Mouse (Mus musculus): ENCODE measurements around the gene Etaa1.
"Not testable (repeated sequence)": the region's sequence is repeated elsewhere in the genome, so short reads cannot be mapped to it uniquely, and the experiment has no call there.

Etaa1 gene

DNA sequence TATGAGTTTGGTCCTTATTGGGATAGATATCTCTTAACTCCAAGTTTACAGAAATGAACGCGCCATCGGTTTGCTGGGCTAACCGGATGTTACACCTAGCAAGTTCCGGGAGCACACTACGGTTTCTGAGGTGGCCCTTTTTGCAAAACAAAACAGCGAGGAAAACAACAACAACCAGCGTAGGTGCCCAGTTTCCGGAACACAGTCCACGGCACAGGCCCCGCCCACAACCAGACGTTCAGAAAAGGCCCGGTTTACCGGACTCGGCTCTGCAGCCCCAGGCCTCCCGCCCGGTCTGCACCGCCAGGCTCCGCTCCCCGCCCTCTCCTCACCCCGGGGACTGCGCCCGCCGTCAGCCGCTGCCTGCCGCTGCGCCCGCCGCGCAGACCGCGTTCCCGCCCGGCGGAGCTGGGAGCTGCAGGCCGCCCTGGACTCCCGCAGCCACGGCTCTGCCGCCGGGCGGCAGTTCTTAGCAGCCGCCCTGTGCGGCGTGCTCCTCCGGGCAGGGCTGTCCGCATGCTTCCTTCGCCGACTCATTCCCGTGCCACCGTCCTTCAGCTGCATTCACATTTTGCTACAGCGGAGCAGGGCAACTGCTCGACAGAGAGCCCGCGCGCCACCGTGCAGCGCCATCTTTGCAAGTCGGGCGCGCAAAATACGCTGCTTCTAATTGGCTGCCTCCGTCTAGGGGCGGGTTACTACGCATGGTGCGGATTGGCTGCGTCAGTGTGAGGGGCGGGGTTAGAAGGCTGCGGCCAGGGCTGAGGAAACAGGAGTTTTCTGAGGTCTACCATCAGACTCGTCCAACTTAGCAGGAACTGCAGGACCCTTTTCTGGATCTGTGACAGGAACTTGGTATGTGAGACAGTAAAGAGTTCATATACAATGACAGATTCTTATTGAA lies at the start of gene Etaa1:
Etaa1 (minus strand) TSS at position 645 of the 904 bp plus-strand sequence.
- peak; percentile 94 for DNase-seq (ENCODE audit: low spot score)

DNA sequence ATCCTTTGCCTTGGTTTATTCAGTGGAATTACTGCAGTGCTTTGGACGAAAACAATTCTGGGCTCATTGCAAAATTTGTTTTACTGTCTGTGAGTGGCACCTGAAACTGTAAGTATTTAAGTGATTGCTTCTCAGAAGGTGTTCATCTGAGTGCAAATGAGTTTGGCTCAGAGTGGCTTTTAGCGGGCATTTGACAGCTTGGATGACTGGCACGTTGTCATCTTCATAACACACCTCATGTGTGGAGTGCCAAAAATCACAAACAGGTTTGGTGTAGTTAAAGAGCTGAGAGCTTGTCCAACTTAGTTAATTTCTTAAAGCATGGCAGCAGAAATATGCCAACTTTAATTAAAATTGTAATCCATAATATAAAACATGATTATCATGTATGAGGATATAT lies 40.5 kb upstream of the Etaa1 start:
- no peak for DNase-seq (ENCODE audit: low spot score)

DNA sequence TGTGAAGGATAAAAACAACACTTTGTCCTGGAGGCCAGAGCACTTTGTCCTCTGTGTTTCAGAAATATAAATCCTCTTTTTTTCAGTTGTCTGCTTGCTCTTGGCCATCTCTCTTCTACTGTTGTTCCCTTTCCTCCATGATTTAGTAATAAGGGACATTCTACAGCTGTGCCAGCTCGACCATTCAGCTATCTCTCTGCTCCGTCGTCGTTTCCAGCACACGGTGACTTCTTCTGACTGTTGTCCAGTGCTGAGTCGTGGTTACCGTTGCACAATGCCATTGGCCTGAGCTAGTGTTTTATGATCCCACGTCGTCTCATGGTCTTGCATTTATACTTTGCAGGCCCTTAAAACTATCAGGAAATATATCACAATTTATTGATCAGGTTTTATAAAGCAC lies 38.6 kb upstream of the Etaa1 start:
- no peak for DNase-seq (ENCODE audit: low spot score)

DNA sequence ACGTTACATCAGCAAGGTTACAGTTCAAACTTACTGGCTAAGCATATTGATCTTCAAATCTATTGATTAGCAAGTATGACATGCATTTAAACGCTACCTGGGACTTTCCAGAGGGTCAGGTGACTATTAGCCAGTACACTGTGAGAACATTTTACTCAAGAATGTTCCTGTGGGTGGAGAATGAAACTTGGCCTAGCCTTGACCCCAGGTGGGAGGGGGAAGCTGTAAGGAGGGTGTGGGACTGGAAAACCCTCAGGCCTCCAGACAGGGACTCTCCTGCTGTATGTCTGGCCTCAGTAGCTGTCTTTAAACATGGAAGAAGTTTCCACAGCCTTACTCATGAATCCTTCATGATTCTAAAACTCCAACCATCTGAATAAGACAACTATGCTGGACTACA lies 29.7 kb upstream of the Etaa1 start:
- DNase-seq (ENCODE audit: low spot score): no peak

DNA sequence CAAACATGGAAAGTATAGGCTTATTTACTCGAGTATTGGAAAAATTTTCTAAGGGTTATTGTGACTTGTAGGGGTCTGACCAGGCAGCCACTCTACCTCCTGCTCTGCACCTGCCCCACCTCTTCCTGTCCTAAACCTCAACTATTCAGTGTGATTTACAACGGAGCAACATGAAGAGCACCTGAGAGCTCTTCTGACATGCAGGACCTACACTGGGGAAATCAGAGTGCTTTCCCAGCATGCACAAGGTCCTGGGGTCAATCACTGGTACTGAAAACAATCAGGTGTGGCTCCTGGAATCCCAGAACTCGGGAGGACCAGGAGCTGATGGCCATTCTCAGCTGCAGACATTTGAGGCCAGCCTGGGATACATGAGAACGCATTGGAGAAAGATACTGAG lies 27.6 kb upstream of the Etaa1 start:
- DNase-seq (ENCODE audit: low spot score): no peak

DNA sequence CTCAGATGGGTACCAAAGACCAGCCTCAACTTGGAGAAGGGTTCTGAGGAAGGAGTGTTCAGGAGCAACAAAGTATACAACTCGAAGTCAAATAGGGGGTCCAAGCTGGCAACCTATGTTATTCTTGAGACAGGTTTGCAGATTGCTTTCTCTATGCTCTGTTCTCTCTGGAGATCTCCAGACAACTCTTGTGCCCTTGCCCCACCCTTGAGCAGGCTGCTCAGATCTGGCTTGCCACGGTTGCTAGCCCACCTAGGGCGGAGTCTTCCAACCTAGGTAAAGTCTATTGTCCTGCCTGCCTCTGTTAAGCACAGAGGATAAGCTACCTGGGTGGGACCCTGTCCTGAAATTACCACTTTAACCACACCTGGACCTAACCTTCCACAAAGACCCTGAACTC lies 21.9 kb upstream of the Etaa1 start:
- no peak for DNase-seq (ENCODE audit: low spot score)

DNA sequence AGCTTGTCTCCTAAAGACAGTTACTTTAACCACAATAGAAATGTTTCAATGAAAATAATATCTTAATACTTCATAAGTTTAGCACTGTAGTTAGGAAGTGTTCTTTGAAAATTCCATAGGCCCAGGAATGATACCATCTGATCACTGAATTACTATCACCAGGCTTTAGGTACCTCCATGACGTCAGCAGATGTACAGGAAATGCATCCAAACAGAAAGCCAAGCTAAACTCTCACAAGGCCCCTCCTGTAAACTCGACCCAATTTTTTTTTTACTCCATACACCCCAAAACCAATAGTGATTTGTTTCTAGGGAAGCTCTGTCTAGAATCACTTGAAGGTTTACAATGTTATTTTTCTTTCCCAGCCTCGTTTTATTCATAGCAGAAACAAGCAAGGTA lies 884 bp downstream of the Etaa1 start:
- DNase-seq (ENCODE audit: low spot score): no peak

DNA sequence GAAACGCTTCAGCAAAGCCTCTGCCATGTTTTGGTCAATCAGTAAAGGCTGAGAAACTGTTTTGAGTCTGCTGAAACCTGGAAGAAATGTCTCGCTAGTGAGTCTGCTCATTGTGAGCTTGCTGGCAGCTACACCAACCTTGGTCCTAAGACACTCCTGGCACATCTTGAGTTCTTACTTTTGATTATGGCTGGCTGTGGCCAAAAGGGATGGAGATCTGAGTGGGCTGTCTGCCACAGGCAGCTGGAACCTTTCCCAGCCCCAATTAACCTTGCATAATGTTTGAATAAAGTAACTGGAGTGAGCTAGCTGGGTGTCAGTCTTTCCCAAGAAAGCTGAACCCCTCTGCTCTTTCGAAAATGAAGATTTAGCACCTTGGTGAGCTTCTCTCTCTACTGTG lies 2.3 kb downstream of the Etaa1 start:
- DNase-seq (ENCODE audit: low spot score): peak; percentile 58

DNA sequence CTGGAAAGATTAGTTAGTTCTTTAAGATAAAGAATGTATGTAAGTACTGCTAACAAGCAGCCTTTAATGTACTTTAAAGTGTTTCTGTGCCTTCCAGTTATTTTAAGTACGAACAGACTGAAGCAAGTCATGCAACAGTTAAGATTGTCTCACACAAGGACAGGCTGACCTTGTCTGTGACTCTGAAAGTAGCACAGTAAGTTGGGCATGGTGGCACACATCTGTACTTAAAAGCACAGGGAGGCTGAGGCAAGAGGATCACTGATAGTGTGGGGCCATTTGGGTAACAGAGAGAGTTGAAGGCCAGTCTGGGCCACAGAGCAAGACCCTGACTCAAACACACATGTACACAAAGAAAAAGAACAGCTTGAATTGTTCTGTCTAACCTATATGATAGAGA lies 14.5 kb downstream of the Etaa1 start:
- DNase-seq (ENCODE audit: low spot score): no peak

DNA sequence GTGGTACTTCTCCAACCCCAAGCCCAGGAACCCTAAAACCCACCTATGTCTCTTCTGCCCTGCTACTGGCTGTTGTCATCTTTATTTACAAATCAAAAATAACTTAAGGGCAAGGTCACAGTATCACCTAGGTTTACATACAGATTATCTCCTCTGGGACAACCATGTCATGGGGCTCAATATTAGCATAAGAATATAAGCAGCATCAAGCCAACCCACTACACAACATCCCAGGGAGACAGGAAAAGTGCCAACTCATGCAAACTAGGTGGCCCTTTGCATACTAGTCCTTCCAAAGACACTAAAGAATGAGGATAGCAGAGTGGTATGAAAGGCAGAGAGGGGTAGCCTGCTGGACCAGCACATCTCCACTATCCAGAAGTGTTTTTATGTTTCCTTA lies 15.7 kb downstream of the Etaa1 start:
- no peak for DNase-seq (ENCODE audit: low spot score)

DNA sequence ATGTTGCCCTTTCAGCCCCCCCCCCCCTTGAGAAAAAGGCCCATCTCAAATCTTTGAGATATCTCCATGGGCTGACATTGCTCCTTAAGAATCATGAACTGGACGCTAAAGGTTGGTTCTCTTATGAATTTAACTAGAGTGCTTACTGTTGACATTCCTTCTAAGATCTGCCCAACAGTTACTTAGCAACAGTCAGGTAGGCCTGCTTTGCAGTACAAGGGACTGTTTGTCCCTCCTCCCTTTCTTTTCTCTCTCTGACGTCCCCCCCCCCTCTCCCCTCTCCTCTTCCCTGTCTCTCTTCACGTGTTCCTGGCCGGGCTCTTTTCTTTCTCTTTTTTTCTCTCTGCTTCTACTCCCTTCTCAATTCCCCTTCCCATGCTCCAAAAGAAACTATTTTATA lies 35.8 kb downstream of the Etaa1 start:
- no peak for DNase-seq (ENCODE audit: low spot score)

DNA sequence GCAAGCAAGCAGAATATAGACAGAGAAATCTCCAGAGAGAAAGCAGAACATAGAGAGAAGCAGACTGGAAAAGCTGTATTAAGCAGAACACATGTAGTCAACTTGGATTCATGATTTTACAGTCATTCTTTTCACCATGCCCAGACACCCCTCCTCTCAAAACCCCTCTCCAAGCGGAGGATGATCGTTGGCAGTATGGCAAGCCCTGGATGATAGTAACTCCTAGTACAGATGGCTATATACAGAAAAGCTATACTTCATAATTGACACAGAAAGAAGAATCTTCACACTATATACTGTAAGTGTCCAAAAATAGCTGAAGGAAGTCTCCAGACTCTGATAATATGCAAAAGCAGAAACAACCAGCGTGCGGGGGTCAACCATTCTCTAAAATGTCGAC lies 36.6 kb downstream of the Etaa1 start:
- no peak for DNase-seq (ENCODE audit: low spot score)

DNA sequence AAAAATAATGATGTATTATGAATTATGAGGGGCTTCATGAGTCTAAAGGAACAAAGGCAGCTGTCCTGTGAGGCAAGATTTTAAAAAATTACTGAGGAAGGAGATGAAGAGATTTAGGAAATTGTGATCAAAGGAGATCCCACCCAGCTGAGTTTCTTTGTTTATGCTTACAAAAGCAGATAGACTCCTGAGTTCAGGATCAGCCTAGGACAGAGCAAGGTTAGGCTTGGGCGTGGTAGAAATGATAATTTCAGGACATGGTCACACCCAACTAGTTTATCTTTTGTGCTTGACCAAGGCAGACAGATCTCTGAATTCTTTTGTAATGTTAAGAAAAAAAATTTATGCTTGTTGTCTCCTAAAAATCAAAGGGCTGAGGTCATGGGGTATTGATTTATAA lies 37.2 kb downstream of the Etaa1 start:
- DNase-seq (ENCODE audit: low spot score): no peak

DNA sequence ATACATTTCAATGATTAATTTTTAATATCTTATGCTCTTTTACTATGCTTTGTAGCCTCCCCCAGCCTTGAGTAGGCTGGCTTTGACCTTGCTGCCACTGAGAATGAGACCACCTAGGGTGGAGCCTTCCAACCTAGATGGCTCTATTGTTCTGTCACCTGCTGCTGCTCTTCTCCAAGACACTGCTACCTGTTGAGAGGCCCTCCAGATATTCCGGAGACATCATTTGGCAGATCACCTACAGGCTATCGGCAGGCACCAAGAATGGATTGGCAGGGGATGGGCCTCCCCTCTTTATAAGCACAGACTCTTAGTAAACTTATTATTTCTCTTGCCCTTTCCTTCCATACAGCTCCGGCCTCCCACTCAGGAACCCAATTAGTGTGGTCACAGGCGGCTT lies 52.7 kb downstream of the Etaa1 start:
- not testable (repeated sequence) for DNase-seq (ENCODE audit: low spot score)

Data from layer of hippocampus, adult 11-12 months (tissue).